10 mouse cellular contexts compared by ENCODE assay signal in genomic region chr11:46016061-46016460, GRCm38 (mm10). TPM values are rescaled to one million over a fixed set of nuclear protein-coding genes. Genes with fewer than 3 reads are reported as not detected.
DNase-seq lines count a peak whose midpoint lies in the region; ATAC-seq and TF ChIP-seq lines count a peak whose summit lies in the region.
"Had no signal": no experiment of that assay in that cellular context is flagged by ENCODE, and none has a peak within 500 bp of the region (broad histone marks: within the 10 kb centered on the region; RNA-seq: fewer than 3 reads in every experiment).

No protein-coding gene starts in this region.

- H3K4me2 ChIP-seq in hindbrain, postnatal 0 days (ENCODE audit: low read depth, low read length), result no peak overlapping the region
- H3K4me2 ChIP-seq in liver, embryonic 11.5 days, result no peak overlapping the region
- H3K4me2 ChIP-seq: stomach, embryonic 15.5 days had no signal

- WGBS in hindbrain, postnatal 0 days, result 22% methylated on average over 6 of the region's 6 CpGs
- WGBS in liver, embryonic 11.5 days, result 20% methylated on average over 6 of the region's 6 CpGs

- no peaks in the 10 kb centered on the region for H3K27me3 ChIP-seq in hindbrain, postnatal 0 days (ENCODE audit: insufficient read depth, low read length)
- H3K27me3 ChIP-seq in liver, embryonic 11.5 days (replicated peaks; ENCODE audit: control insufficient read depth, insufficient read depth, low read length), result no peaks in the 10 kb centered on the region
- H3K27me3 ChIP-seq: stomach, embryonic 15.5 days had no signal

- H3K9me3 ChIP-seq in hindbrain, postnatal 0 days (ENCODE audit: low read length), result no peaks in the 10 kb centered on the region
- H3K9me3 ChIP-seq in liver, embryonic 11.5 days (ENCODE audit: control insufficient read depth, low read length), result no peaks in the 10 kb centered on the region
- H3K9me3 ChIP-seq: stomach, embryonic 15.5 days had no signal

- H3K9ac ChIP-seq in hindbrain, postnatal 0 days (replicated peaks; ENCODE audit: low read length), result no peak overlapping the region
- H3K9ac ChIP-seq in liver, embryonic 11.5 days (ENCODE audit: low read depth, low read length), result no peak overlapping the region
- H3K9ac ChIP-seq: stomach, embryonic 15.5 days had no signal

- H3K27ac ChIP-seq in hindbrain, postnatal 0 days, result no peak overlapping the region
- no peak overlapping the region for H3K27ac ChIP-seq in liver, embryonic 11.5 days (ENCODE audit: low read depth, low read length)
- H3K27ac ChIP-seq: stomach, embryonic 15.5 days had no signal

- ATAC-seq in erythroblast, adult 5-6 weeks (replicated peaks; ENCODE audit: low FRiP score, poor library complexity, severe bottlenecking), result peak; percentile 57
- ATAC-seq in hindbrain, postnatal 0 days, result no peak
- ATAC-seq in liver, embryonic 11.5 days (replicated peaks; ENCODE audit: low FRiP score), result no peak
- ATAC-seq in inflammation-experienced regulatory T-cells, adult 6 months, result no peak

- H3K36me3 ChIP-seq in hindbrain, postnatal 0 days (ENCODE audit: insufficient read depth, low read length), result no peaks in the 10 kb centered on the region
- no peaks in the 10 kb centered on the region for H3K36me3 ChIP-seq in liver, embryonic 11.5 days (ENCODE audit: control insufficient read depth, insufficient read depth, low read length)
- H3K36me3 ChIP-seq: stomach, embryonic 15.5 days had no signal

- no peaks in the 10 kb centered on the region for H3K4me1 ChIP-seq in hindbrain, postnatal 0 days (ENCODE audit: insufficient read depth, low read length)
- no peaks in the 10 kb centered on the region for H3K4me1 ChIP-seq in liver, embryonic 11.5 days (replicated peaks; ENCODE audit: control insufficient read depth, insufficient read depth, low read length)
- H3K4me1 ChIP-seq: stomach, embryonic 15.5 days had no signal

- H3K4me3 ChIP-seq in hindbrain, postnatal 0 days (ENCODE audit: low read length), result no peak overlapping the region
- H3K4me3 ChIP-seq in liver, embryonic 11.5 days (ENCODE audit: low read depth, low read length), result no peak overlapping the region
- H3K4me3 ChIP-seq: stomach, embryonic 15.5 days had no signal

- peak; percentile 83 for TF ChIP-seq CTCF in hindbrain, postnatal 0 days (IDR thresholded peaks at IDR 0.05; ENCODE audit: low read depth)

- peak; percentile 29 for DNase-seq in urinary bladder, adult 2 months (ENCODE audit: low spot score)
- no peak for DNase-seq in urinary bladder, postnatal 10 days (ENCODE audit: low spot score)
- peak; percentile 82 for DNase-seq in brain, adult 2 months (ENCODE audit: low read depth, low spot score)
- peak; percentile 88 for DNase-seq in hindbrain, postnatal 0 days (ENCODE audit: low spot score)
- peak; percentile 57 for DNase-seq in liver, embryonic 11.5 days (ENCODE audit: low spot score)
- DNase-seq in retina, postnatal 1 day, result peak; percentile 80

RNA-seq across cellular contexts. Expression of gene Sox30, which starts 36.0 kb away (rescaled TPM):
- 0.16 and 0.26 TPM in 2 replicates for polyA plus RNA-seq in urinary bladder, adult 2 months (2012; rRNA removed)
- not detected in 2 replicates for total RNA-seq in erythroblast, adult 5-6 weeks (2015; ENCODE audit: low replicate concordance)
- total RNA-seq in erythroblast, adult 5-6 weeks (2017; ENCODE audit: low replicate concordance), result not detected in 2 replicates
- total RNA-seq in hindbrain, postnatal 0 days (2014; rRNA removed), result 0.93 TPM in 1 of 2 replicates, not detected in the other
- polyA plus RNA-seq in hindbrain, postnatal 0 days (2015; fragmentation: Nextera tagmentation; extraction: Ambion mirVana), result 0.08 and 0.09 TPM in 2 replicates
- 0.05 and 0.08 TPM in 2 replicates for polyA plus RNA-seq in liver, embryonic 11.5 days (2014; fragmentation: Nextera tagmentation; extraction: Ambion mirVana)
- under 1 TPM in 1 of 3 experiments, not detected in 2; 0.21 TPM for polyA plus RNA-seq in inflammation-experienced regulatory T-cells, adult 6 months (2017; shearing (Covaris generic))
- total RNA-seq: hematopoietic stem cell, adult 5-6 weeks had no signal

RNA-seq across cellular contexts. Expression of gene Gm12166, which starts 36.1 kb away (rescaled TPM):
- polyA plus RNA-seq in urinary bladder, adult 2 months (2012; rRNA removed), result 9.3 and 10.6 TPM in 2 replicates
- 4.4 and 4.8 TPM in 2 replicates for total RNA-seq in erythroblast, adult 5-6 weeks (2015; ENCODE audit: low replicate concordance)
- 4.3 and 8.9 TPM in 2 replicates for total RNA-seq in erythroblast, adult 5-6 weeks (2017; ENCODE audit: low replicate concordance)
- total RNA-seq in hindbrain, postnatal 0 days (2014; rRNA removed), result 6.5 and 10.6 TPM in 2 replicates
- 8.2 and 8.3 TPM in 2 replicates for polyA plus RNA-seq in hindbrain, postnatal 0 days (2015; fragmentation: Nextera tagmentation; extraction: Ambion mirVana)
- 5.5 and 6.6 TPM in 2 replicates for polyA plus RNA-seq in liver, embryonic 11.5 days (2014; fragmentation: Nextera tagmentation; extraction: Ambion mirVana)
- polyA plus RNA-seq in inflammation-experienced regulatory T-cells, adult 6 months (2017; shearing (Covaris generic)), result 10 to 100 TPM; 15.5 to 45.9 (median 21.9) TPM

RNA-seq across cellular contexts. Expression of gene Adam19, which starts 39.7 kb away (rescaled TPM):
- 16.5 and 18.0 TPM in 2 replicates for polyA plus RNA-seq in urinary bladder, adult 2 months (2012; rRNA removed)
- 4.6 TPM in 2 replicates for total RNA-seq in erythroblast, adult 5-6 weeks (2015; ENCODE audit: low replicate concordance)
- 5.6 and 6.2 TPM in 2 replicates for total RNA-seq in erythroblast, adult 5-6 weeks (2017; ENCODE audit: low replicate concordance)
- total RNA-seq in hindbrain, postnatal 0 days (2014; rRNA removed), result 18.5 and 19.1 TPM in 2 replicates
- polyA plus RNA-seq in hindbrain, postnatal 0 days (2015; fragmentation: Nextera tagmentation; extraction: Ambion mirVana), result 5.6 and 5.8 TPM in 2 replicates
- polyA plus RNA-seq in liver, embryonic 11.5 days (2014; fragmentation: Nextera tagmentation; extraction: Ambion mirVana), result 8.5 and 8.8 TPM in 2 replicates
- polyA plus RNA-seq in inflammation-experienced regulatory T-cells, adult 6 months (2017; shearing (Covaris generic)), result 100 to 1,000 TPM in 2 of 3 experiments, 10 to 100 TPM in 1; 70.9 to 111 (median 101) TPM
